Mouse (Mus musculus) liver, embryonic 15.5 days (tissue): ENCODE measurements at regions not wholly inside any gene's neighbourhood (a gene's known extent, or its start where the extent isn't known, plus 50 kb on each side); places are given as distances from the start of the nearest gene placed in this dataset.

ENCODE experiments used
- ATAC-seq: fragments of 200-750 bp; cut with Nextera tagmentation; 2 replicates; pipeline ENCODE4 v1.8.0; 2017; ENCODE audit warnings: moderate number of reproducible peaks, mild to moderate bottlenecking, moderate library complexity; ENCODE audit not compliant: insufficient read depth
- H3K27ac ChIP-seq: fragments of 300-500 bp; sonication (generic); replicated peaks from 2 replicates; pipeline ENCODE4 v1.5.1; 2015; ENCODE audit warnings: mild to moderate bottlenecking, inconsistent platforms
- H3K27me3 ChIP-seq: fragments of 300-500 bp; sonication (generic); 2 replicates; pipeline ENCODE4 v1.6.1; 2015; ENCODE audit warnings: mild to moderate bottlenecking, inconsistent platforms
- H3K36me3 ChIP-seq: fragments of 300-500 bp; sonication (generic); replicated peaks from 2 replicates; pipeline ENCODE4 v1.6.1; 2015; ENCODE audit warnings: moderate library complexity, mild to moderate bottlenecking, inconsistent platforms
- H3K4me1 ChIP-seq: fragments of 300-500 bp; sonication (generic); replicated peaks from 2 replicates; pipeline ENCODE4 v1.6.1; 2015; ENCODE audit warnings: inconsistent platforms
- H3K4me2 ChIP-seq: fragments of 300-500 bp; sonication (generic); 2 replicates; pipeline ENCODE4 v1.6.1; 2015; ENCODE audit warnings: moderate library complexity, mild to moderate bottlenecking, inconsistent platforms
- H3K4me3 ChIP-seq: fragments of 300-500 bp; sonication (generic); replicated peaks from 2 replicates; pipeline ENCODE4 v1.5.1; 2015; ENCODE audit warnings: mild to moderate bottlenecking, inconsistent platforms
- H3K9ac ChIP-seq: fragments of 300-500 bp; sonication (generic); 2 replicates; pipeline ENCODE4 v1.6.1; 2015; ENCODE audit warnings: moderate library complexity, mild to moderate bottlenecking, inconsistent platforms
- H3K9me3 ChIP-seq: fragments of 300-500 bp; sonication (generic); replicated peaks from 2 replicates; pipeline ENCODE4 v1.6.1; 2016; ENCODE audit warnings: inconsistent platforms
- WGBS: fragments of 180-500 bp; shearing (Covaris S2); methylation state at CpG from one replicate; pipeline ENCODE4 v1.1.7; 2015; ENCODE audit warnings: mixed read lengths; ENCODE audit not compliant: insufficient replicate concordance; 5-methylcytosine and 5-hydroxymethylcytosine counted together

- no peak overlapping the region for H3K9ac ChIP-seq
- no peaks in the 10 kb centered on the region for H3K27me3 ChIP-seq
- H3K4me1 ChIP-seq, result no peaks in the 10 kb centered on the region
- WGBS, result 35% methylated on average over 2 of the region's 2 CpGs
- H3K4me2 ChIP-seq, result no peak overlapping the region
- no peaks in the 10 kb centered on the region for H3K36me3 ChIP-seq
- no peak overlapping the region for H3K27ac ChIP-seq
- H3K9me3 ChIP-seq, result no peaks in the 10 kb centered on the region
- no peak for ATAC-seq
- H3K4me3 ChIP-seq, result no peak overlapping the region
Observed at GRCm38 (mm10) chr12:28181265-28181664, 370.9 kb downstream of the Dcdc2c start.

GRCm38 (mm10) chr12:28176016-28176415 is 376.2 kb downstream of the Dcdc2c start:
- Histone ChIP-seq H3K27me3 (no peaks in the 10 kb centered on the region), H3K27ac (no peak overlapping the region), H3K9ac (no peak overlapping the region), H3K4me2 (no peak overlapping the region), H3K4me1 (no peaks in the 10 kb centered on the region), H3K9me3 (no peaks in the 10 kb centered on the region), H3K4me3 (no peak overlapping the region), H3K36me3 (no peaks in the 10 kb centered on the region)
- 42% methylated on average over 3 of the region's 3 CpGs for WGBS
- no peak for ATAC-seq

GRCm38 (mm10) chr12:28174078-28174477 is 378.1 kb downstream of the Dcdc2c start:
- no peak overlapping the region for H3K9ac ChIP-seq
- H3K36me3 ChIP-seq, result no peaks in the 10 kb centered on the region
- ATAC-seq, result no peak
- H3K27ac ChIP-seq, result no peak overlapping the region
- no peaks in the 10 kb centered on the region for H3K9me3 ChIP-seq
- H3K4me2 ChIP-seq, result no peak overlapping the region
- H3K4me3 ChIP-seq, result no peak overlapping the region
- H3K27me3 ChIP-seq, result no peaks in the 10 kb centered on the region
- H3K4me1 ChIP-seq, result no peaks in the 10 kb centered on the region

GRCm38 (mm10) chr12:28158786-28159185 is 393.4 kb downstream of the Dcdc2c start:
- Histone ChIP-seq H3K4me2 (no peak overlapping the region), H3K9ac (no peak overlapping the region), H3K4me1 (no peaks in the 10 kb centered on the region), H3K4me3 (no peak overlapping the region), H3K9me3 (no peaks in the 10 kb centered on the region), H3K27ac (no peak overlapping the region), H3K36me3 (no peaks in the 10 kb centered on the region), H3K27me3 (no peaks in the 10 kb centered on the region)
- 53% methylated on average over 1 of the region's 1 CpGs for WGBS
- no peak for ATAC-seq

GRCm38 (mm10) chr12:28150759-28151158 is 401.4 kb downstream of the Dcdc2c start:
- no peaks in the 10 kb centered on the region for H3K36me3 ChIP-seq
- H3K4me3 ChIP-seq, result no peak overlapping the region
- ATAC-seq, result no peak
- H3K27me3 ChIP-seq, result no peaks in the 10 kb centered on the region
- WGBS, result 61% methylated on average over 4 of the region's 4 CpGs
- H3K9ac ChIP-seq, result no peak overlapping the region
- no peaks in the 10 kb centered on the region for H3K9me3 ChIP-seq
- no peak overlapping the region for H3K4me2 ChIP-seq
- H3K4me1 ChIP-seq, result no peaks in the 10 kb centered on the region
- H3K27ac ChIP-seq, result no peak overlapping the region

GRCm38 (mm10) chr12:28135810-28136592 is 416.2 kb downstream of the Dcdc2c start:
- H3K9ac ChIP-seq, result no peak overlapping the region
- no peaks in the 10 kb centered on the region for H3K9me3 ChIP-seq
- no peak overlapping the region for H3K4me2 ChIP-seq
- H3K4me1 ChIP-seq, result no peaks in the 10 kb centered on the region
- no peak overlapping the region for H3K27ac ChIP-seq
- ATAC-seq, result no peak
- no peak overlapping the region for H3K4me3 ChIP-seq
- no peaks in the 10 kb centered on the region for H3K36me3 ChIP-seq
- H3K27me3 ChIP-seq, result no peaks in the 10 kb centered on the region
- WGBS, result 52% methylated on average over 4 of the region's 4 CpGs

GRCm38 (mm10) chr12:28122766-28123165 is 429.4 kb downstream of the Dcdc2c start:
- 31% methylated on average over 9 of the region's 9 CpGs for WGBS
- Histone ChIP-seq H3K9ac (no peak overlapping the region), H3K27me3 (no peaks in the 10 kb centered on the region), H3K36me3 (no peaks in the 10 kb centered on the region), H3K27ac (no peak overlapping the region), H3K4me3 (no peak overlapping the region), H3K9me3 (no peaks in the 10 kb centered on the region), H3K4me1 (no peaks in the 10 kb centered on the region), H3K4me2 (no peak overlapping the region)
- ATAC-seq, result no peak

- Histone ChIP-seq H3K36me3 (no peaks in the 10 kb centered on the region), H3K27ac (no peak overlapping the region), H3K4me1 (no peaks in the 10 kb centered on the region), H3K27me3 (no peaks in the 10 kb centered on the region), H3K4me3 (no peak overlapping the region), H3K9me3 (no peaks in the 10 kb centered on the region), H3K4me2 (no peak overlapping the region), H3K9ac (no peak overlapping the region)
- WGBS, result 28% methylated on average over 3 of the region's 3 CpGs
- no peak for ATAC-seq
Observed at GRCm38 (mm10) chr12:28120106-28120505, 432.1 kb downstream of the Dcdc2c start.

GRCm38 (mm10) chr12:28090673-28091072 is 461.5 kb downstream of the Dcdc2c start:
- Histone ChIP-seq H3K4me3 (no peak overlapping the region), H3K4me1 (no peaks in the 10 kb centered on the region), H3K36me3 (no peaks in the 10 kb centered on the region), H3K27me3 (no peaks in the 10 kb centered on the region), H3K27ac (no peak overlapping the region), H3K4me2 (no peak overlapping the region), H3K9ac (no peak overlapping the region), H3K9me3 (no peaks in the 10 kb centered on the region)
- no peak for ATAC-seq
- WGBS, result 58% methylated on average over 6 of the region's 6 CpGs

GRCm38 (mm10) chr12:28085460-28085859 is 466.7 kb downstream of the Dcdc2c start:
- Histone ChIP-seq H3K27ac (no peak overlapping the region), H3K9me3 (no peaks in the 10 kb centered on the region), H3K36me3 (no peaks in the 10 kb centered on the region), H3K4me2 (no peak overlapping the region), H3K9ac (no peak overlapping the region), H3K4me3 (no peak overlapping the region), H3K27me3 (no peaks in the 10 kb centered on the region), H3K4me1 (no peaks in the 10 kb centered on the region)
- no peak for ATAC-seq
- 60% methylated on average over 4 of the region's 4 CpGs for WGBS

GRCm38 (mm10) chr12:28076606-28077005 is 475.6 kb downstream of the Dcdc2c start:
- Histone ChIP-seq H3K27me3 (no peaks in the 10 kb centered on the region), H3K4me3 (no peak overlapping the region), H3K4me2 (no peak overlapping the region), H3K36me3 (no peaks in the 10 kb centered on the region), H3K9ac (no peak overlapping the region), H3K27ac (no peak overlapping the region), H3K4me1 (no peaks in the 10 kb centered on the region), H3K9me3 (no peaks in the 10 kb centered on the region)
- WGBS, result 57% methylated on average over 3 of the region's 3 CpGs
- ATAC-seq, result no peak

GRCm38 (mm10) chr12:28068584-28068983 is 483.6 kb downstream of the Dcdc2c start:
- H3K36me3 ChIP-seq, result no peaks in the 10 kb centered on the region
- H3K9ac ChIP-seq, result no peak overlapping the region
- no peaks in the 10 kb centered on the region for H3K27me3 ChIP-seq
- no peaks in the 10 kb centered on the region for H3K9me3 ChIP-seq
- H3K27ac ChIP-seq, result no peak overlapping the region
- H3K4me3 ChIP-seq, result no peak overlapping the region
- H3K4me1 ChIP-seq, result no peaks in the 10 kb centered on the region
- H3K4me2 ChIP-seq, result no peak overlapping the region
- ATAC-seq, result no peak
- 61% methylated on average over 2 of the region's 2 CpGs for WGBS
